Mouse (Mus musculus): ENCODE data around the gene Tmem14c. TPM values are rescaled to one million over a fixed set of nuclear protein-coding genes. Genes with fewer than 3 reads are reported as not detected.

The Tmem14c gene
- polyA plus RNA-seq, 1 experiment from 2014 or later = 211 TPM

DNA sequence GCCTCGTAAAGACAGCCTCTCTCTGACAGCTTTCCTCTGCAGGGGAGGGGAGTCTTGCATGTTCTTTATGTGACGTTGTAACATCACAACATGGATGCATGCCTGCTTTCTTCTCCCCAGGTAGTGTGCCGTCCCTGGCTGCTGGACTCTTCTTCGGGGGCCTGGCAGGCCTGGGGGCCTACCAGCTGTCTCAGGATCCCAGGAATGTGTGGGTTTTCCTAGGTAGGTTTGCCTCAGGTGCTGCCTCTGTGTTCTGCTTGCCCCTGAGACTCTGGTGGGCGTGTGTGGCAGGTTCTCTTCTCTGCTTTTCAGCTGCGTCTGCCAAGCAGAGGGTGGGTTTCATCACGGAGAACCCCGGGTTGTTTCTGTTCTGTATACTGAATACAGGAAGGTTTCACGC lies 2.1 kb downstream of the Tmem14c start:
- Histone ChIP-seq H3K4me2 (ENCODE audit: low read depth, severe bottlenecking) (peak overlapping the region; percentile 10; the same call in 1 of the 2 replicates), H3K4me1 (ENCODE audit: control insufficient read depth, insufficient read depth, low read length) (peaks cover 5% of the 10 kb centered on the region), H3K9ac (ENCODE audit: low read length) (no peak overlapping the region), H3K36me3 (ENCODE audit: control insufficient read depth, insufficient read depth, low read length) (peaks cover 10% of the 10 kb centered on the region), H3K4me3 (ENCODE audit: low read depth, low read length) (no peak overlapping the region), H3K27me3 (ENCODE audit: control insufficient read depth, insufficient read depth, low read length) (no peaks in the 10 kb centered on the region), H3K9me3 (ENCODE audit: control insufficient read depth, low read length) (no peaks in the 10 kb centered on the region), H3K27ac (replicated peaks; ENCODE audit: low read depth, low read length) (no peak overlapping the region)
- ATAC-seq (ENCODE audit: insufficient number of reproducible peaks, low FRiP score, low TSS enrichment, low read depth) = no peak
- WGBS = 94% methylated on average over 9 of the region's 9 CpGs
- DNase-seq (ENCODE audit: low spot score) = no peak

GRCm38 (mm10) chr13:41018756-41019591 lies 2.9 kb downstream of the Tmem14c start:
- H3K27ac ChIP-seq (replicated peaks; ENCODE audit: low read depth, low read length) = no peak overlapping the region
- no peak overlapping the region for H3K4me3 ChIP-seq (ENCODE audit: low read depth, low read length)
- H3K9me3 ChIP-seq (ENCODE audit: control insufficient read depth, low read length) = no peaks in the 10 kb centered on the region
- WGBS = 94% methylated on average over 13 of the region's 13 CpGs
- H3K36me3 ChIP-seq (ENCODE audit: control insufficient read depth, insufficient read depth, low read length) = peaks cover 8% of the 10 kb centered on the region
- H3K4me2 ChIP-seq (ENCODE audit: low read depth, severe bottlenecking) = no peak overlapping the region
- H3K27me3 ChIP-seq (ENCODE audit: control insufficient read depth, insufficient read depth, low read length) = no peaks in the 10 kb centered on the region
- ATAC-seq (ENCODE audit: insufficient number of reproducible peaks, low FRiP score, low TSS enrichment, low read depth) = no peak
- H3K4me1 ChIP-seq (ENCODE audit: control insufficient read depth, insufficient read depth, low read length) = peaks cover 5% of the 10 kb centered on the region
- no peak for DNase-seq (ENCODE audit: low spot score)
- H3K9ac ChIP-seq (ENCODE audit: low read length) = no peak overlapping the region

- H3K9me3 ChIP-seq (ENCODE audit: control insufficient read depth, low read length) = no peaks in the 10 kb centered on the region
- H3K36me3 ChIP-seq (ENCODE audit: control insufficient read depth, insufficient read depth, low read length) = peaks cover 7% of the 10 kb centered on the region
- no peaks in the 10 kb centered on the region for H3K27me3 ChIP-seq (ENCODE audit: control insufficient read depth, insufficient read depth, low read length)
- no peak overlapping the region for H3K4me3 ChIP-seq (ENCODE audit: low read depth, low read length)
- H3K27ac ChIP-seq (replicated peaks; ENCODE audit: low read depth, low read length) = no peak overlapping the region
- H3K4me1 ChIP-seq (ENCODE audit: control insufficient read depth, insufficient read depth, low read length) = peaks cover 5% of the 10 kb centered on the region
- no peak overlapping the region for H3K9ac ChIP-seq (ENCODE audit: low read length)
- ATAC-seq (ENCODE audit: insufficient number of reproducible peaks, low FRiP score, low TSS enrichment, low read depth) = no peak
- no peak overlapping the region for H3K4me2 ChIP-seq (ENCODE audit: low read depth, severe bottlenecking)
- no peak for DNase-seq (ENCODE audit: low spot score)
- WGBS = 71% methylated on average over 7 of the region's 7 CpGs
Measured at GRCm38 (mm10) chr13:41020494-41020893, 4.4 kb downstream of the Tmem14c start.

- Histone ChIP-seq H3K9ac (ENCODE audit: low read length) (no peak overlapping the region), H3K36me3 (ENCODE audit: control insufficient read depth, insufficient read depth, low read length) (peaks cover 7% of the 10 kb centered on the region), H3K4me3 (ENCODE audit: low read depth, low read length) (no peak overlapping the region), H3K27ac (replicated peaks; ENCODE audit: low read depth, low read length) (no peak overlapping the region), H3K9me3 (ENCODE audit: control insufficient read depth, low read length) (no peaks in the 10 kb centered on the region), H3K27me3 (ENCODE audit: control insufficient read depth, insufficient read depth, low read length) (no peaks in the 10 kb centered on the region), H3K4me2 (ENCODE audit: low read depth, severe bottlenecking) (no peak overlapping the region), H3K4me1 (ENCODE audit: control insufficient read depth, insufficient read depth, low read length) (peaks cover 5% of the 10 kb centered on the region)
- ATAC-seq (ENCODE audit: insufficient number of reproducible peaks, low FRiP score, low TSS enrichment, low read depth) = no peak
- WGBS = 89% methylated on average over 6 of the region's 6 CpGs
- DNase-seq (ENCODE audit: low spot score) = no peak
Measured at GRCm38 (mm10) chr13:41021607-41022006, 5.5 kb downstream of the Tmem14c start.

GRCm38 (mm10) chr13:41022099-41022498 lies 6.0 kb downstream of the Tmem14c start:
- Histone ChIP-seq H3K36me3 (ENCODE audit: control insufficient read depth, insufficient read depth, low read length) (peaks cover 7% of the 10 kb centered on the region), H3K4me2 (ENCODE audit: low read depth, severe bottlenecking) (no peak overlapping the region), H3K4me3 (ENCODE audit: low read depth, low read length) (no peak overlapping the region), H3K27ac (replicated peaks; ENCODE audit: low read depth, low read length) (no peak overlapping the region), H3K4me1 (ENCODE audit: control insufficient read depth, insufficient read depth, low read length) (peaks cover 1% of the 10 kb centered on the region; the same call in 1 of the 2 replicates), H3K9me3 (ENCODE audit: control insufficient read depth, low read length) (no peaks in the 10 kb centered on the region), H3K9ac (ENCODE audit: low read length) (no peak overlapping the region), H3K27me3 (ENCODE audit: control insufficient read depth, insufficient read depth, low read length) (no peaks in the 10 kb centered on the region)
- ATAC-seq (ENCODE audit: insufficient number of reproducible peaks, low FRiP score, low TSS enrichment, low read depth) = no peak
- 90% methylated on average over 13 of the region's 13 CpGs for WGBS
- DNase-seq (ENCODE audit: low spot score) = no peak

- H3K9ac ChIP-seq (ENCODE audit: low read length) = no peak overlapping the region
- no peaks in the 10 kb centered on the region for H3K9me3 ChIP-seq (ENCODE audit: control insufficient read depth, low read length)
- no peak overlapping the region for H3K27ac ChIP-seq (replicated peaks; ENCODE audit: low read depth, low read length)
- H3K27me3 ChIP-seq (ENCODE audit: control insufficient read depth, insufficient read depth, low read length) = no peaks in the 10 kb centered on the region
- no peak overlapping the region for H3K4me3 ChIP-seq (ENCODE audit: low read depth, low read length)
- no peak overlapping the region for H3K4me2 ChIP-seq (ENCODE audit: low read depth, severe bottlenecking)
- no peaks in the 10 kb centered on the region for H3K36me3 ChIP-seq (ENCODE audit: control insufficient read depth, insufficient read depth, low read length)
- 78% methylated on average over 5 of the region's 5 CpGs for WGBS
- DNase-seq (ENCODE audit: low spot score) = no peak
- no peak for ATAC-seq (ENCODE audit: insufficient number of reproducible peaks, low FRiP score, low TSS enrichment, low read depth)
- H3K4me1 ChIP-seq (ENCODE audit: control insufficient read depth, insufficient read depth, low read length) = no peaks in the 10 kb centered on the region
Measured at GRCm38 (mm10) chr13:41030098-41030497, 14.0 kb downstream of the Tmem14c start.

DNA sequence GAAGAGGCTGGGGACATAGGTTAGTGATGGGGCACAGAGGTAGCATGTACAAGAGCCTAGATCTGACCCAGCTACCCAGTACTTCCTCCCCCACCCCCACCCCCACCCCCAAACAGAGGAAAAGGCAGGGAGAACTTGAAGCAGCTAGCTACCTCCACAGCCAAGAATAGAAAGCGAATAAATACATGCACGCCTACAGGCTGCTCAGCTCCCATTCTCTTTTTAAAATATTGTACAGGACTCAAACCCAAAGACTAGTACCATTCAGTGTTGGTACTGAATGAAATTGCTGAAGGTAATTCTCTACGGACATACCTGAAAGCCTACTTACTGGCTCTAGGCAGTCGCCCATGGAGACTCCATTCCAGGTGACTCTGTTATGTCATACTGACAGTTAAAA lies 26.4 kb downstream of the Tmem14c start:
- no peaks in the 10 kb centered on the region for H3K27me3 ChIP-seq (ENCODE audit: control insufficient read depth, insufficient read depth, low read length)
- H3K4me1 ChIP-seq (ENCODE audit: control insufficient read depth, insufficient read depth, low read length) = no peaks in the 10 kb centered on the region
- H3K36me3 ChIP-seq (ENCODE audit: control insufficient read depth, insufficient read depth, low read length) = no peaks in the 10 kb centered on the region
- H3K4me2 ChIP-seq (ENCODE audit: low read depth, severe bottlenecking) = no peak overlapping the region
- no peak overlapping the region for H3K9ac ChIP-seq (ENCODE audit: low read length)
- no peak overlapping the region for H3K27ac ChIP-seq (replicated peaks; ENCODE audit: low read depth, low read length)
- DNase-seq (ENCODE audit: low spot score) = no peak
- H3K9me3 ChIP-seq (ENCODE audit: control insufficient read depth, low read length) = no peaks in the 10 kb centered on the region
- 92% methylated on average over 4 of the region's 4 CpGs for WGBS
- no peak for ATAC-seq (ENCODE audit: insufficient number of reproducible peaks, low FRiP score, low TSS enrichment, low read depth)
- no peak overlapping the region for H3K4me3 ChIP-seq (ENCODE audit: low read depth, low read length)

DNA sequence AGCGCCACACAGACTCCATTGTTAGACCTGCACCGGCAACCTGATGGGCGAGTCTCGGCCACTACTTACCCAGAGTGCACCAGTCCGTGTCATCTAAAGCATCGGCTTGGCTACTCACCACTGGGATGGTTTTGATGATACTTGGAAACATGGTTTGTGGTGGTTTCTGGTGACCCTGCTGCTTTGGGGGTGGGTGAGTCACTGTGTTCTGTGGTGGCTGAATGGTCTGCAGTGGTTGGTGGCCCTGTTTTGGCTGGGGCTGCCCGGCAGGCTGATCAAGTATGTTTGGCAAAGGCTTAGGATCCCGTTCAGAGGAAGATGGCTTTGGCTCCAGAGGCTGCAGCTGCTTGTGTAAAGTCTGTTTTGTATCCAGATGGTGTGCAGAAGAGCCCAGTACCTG lies 29.8 kb downstream of the Tmem14c start:
- WGBS = 89% methylated on average over 8 of the region's 8 CpGs
- no peaks in the 10 kb centered on the region for H3K4me1 ChIP-seq (ENCODE audit: control insufficient read depth, insufficient read depth, low read length)
- no peaks in the 10 kb centered on the region for H3K36me3 ChIP-seq (ENCODE audit: control insufficient read depth, insufficient read depth, low read length)
- no peak overlapping the region for H3K27ac ChIP-seq (replicated peaks; ENCODE audit: low read depth, low read length)
- H3K27me3 ChIP-seq (ENCODE audit: control insufficient read depth, insufficient read depth, low read length) = no peaks in the 10 kb centered on the region
- no peak overlapping the region for H3K4me2 ChIP-seq (ENCODE audit: low read depth, severe bottlenecking)
- H3K9me3 ChIP-seq (ENCODE audit: control insufficient read depth, low read length) = no peaks in the 10 kb centered on the region
- DNase-seq (ENCODE audit: low spot score) (no peak), ATAC-seq (ENCODE audit: insufficient number of reproducible peaks, low FRiP score, low TSS enrichment, low read depth) (no peak)
- H3K9ac ChIP-seq (ENCODE audit: low read length) = no peak overlapping the region
- no peak overlapping the region for H3K4me3 ChIP-seq (ENCODE audit: low read depth, low read length)

- H3K9me3 ChIP-seq (ENCODE audit: control insufficient read depth, low read length) = no peaks in the 10 kb centered on the region
- no peak for DNase-seq (ENCODE audit: low spot score)
- H3K4me2 ChIP-seq (ENCODE audit: low read depth, severe bottlenecking) = no peak overlapping the region
- H3K27ac ChIP-seq (replicated peaks; ENCODE audit: low read depth, low read length) = no peak overlapping the region
- no peaks in the 10 kb centered on the region for H3K36me3 ChIP-seq (ENCODE audit: control insufficient read depth, insufficient read depth, low read length)
- no peaks in the 10 kb centered on the region for H3K27me3 ChIP-seq (ENCODE audit: control insufficient read depth, insufficient read depth, low read length)
- WGBS = 87% methylated on average over 6 of the region's 6 CpGs
- H3K4me1 ChIP-seq (ENCODE audit: control insufficient read depth, insufficient read depth, low read length) = no peaks in the 10 kb centered on the region
- no peak overlapping the region for H3K9ac ChIP-seq (ENCODE audit: low read length)
- no peak overlapping the region for H3K4me3 ChIP-seq (ENCODE audit: low read depth, low read length)
- no peak for ATAC-seq (ENCODE audit: insufficient number of reproducible peaks, low FRiP score, low TSS enrichment, low read depth)
Measured at GRCm38 (mm10) chr13:41047280-41047679, 31.2 kb downstream of the Tmem14c start.
